Comparison of ENCODE assay signal across 8 mouse cellular contexts in the genomic region with DNA sequence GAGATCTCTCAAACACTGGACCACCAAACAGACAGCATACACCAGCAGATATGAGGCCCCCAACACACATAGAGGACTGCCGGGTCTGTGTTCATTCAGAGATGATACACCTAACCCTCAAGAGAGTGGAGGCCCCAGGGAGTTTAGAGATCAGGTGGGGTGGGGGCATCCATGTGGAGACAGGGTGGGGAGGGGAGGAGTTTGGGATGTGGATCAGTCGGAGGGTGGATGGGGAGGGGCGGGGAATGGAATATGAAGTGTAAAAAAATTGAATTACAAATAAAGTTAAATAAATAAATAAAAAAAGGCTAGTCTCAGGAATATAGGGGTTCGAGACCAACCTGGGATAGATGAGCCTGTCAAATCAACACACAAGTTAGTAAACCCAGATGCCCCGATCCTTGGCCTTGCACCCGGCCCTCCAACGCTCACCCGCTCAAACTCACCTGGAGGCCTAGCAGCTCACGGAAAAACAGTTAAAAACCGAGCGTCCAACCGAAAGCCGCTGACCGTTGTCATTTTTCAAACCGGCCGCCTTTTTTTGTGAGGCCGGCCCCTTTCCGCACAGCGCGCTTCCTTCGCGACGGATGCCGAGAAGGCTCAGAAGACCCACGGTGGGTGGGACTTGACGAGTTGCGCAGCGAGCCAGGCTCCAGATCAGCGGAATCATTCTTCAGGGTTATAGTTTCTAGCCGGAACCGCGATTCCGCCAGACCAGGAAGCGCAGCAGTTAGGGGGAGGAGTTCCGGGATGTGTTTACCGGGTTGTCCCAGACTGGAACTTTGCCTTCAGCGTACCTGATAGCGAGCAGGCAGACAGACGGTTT. TPM values are rescaled to one million over a fixed set of nuclear protein-coding genes. Genes with fewer than 3 reads are reported as not detected.
DNase-seq lines count a peak whose midpoint lies in the region; ATAC-seq lines count a peak whose summit lies in the region.

Nuf2 (minus strand) TSS at position 589 of the 826 bp plus-strand sequence.

- peak within 1 kb of the TSS; percentile 84 for H3K4me2 ChIP-seq in hindbrain, embryonic 16.5 days (ENCODE audit: low read length)

- peak within 1 kb of the TSS; percentile 63 for H3K4me3 ChIP-seq in hindbrain, embryonic 16.5 days (ENCODE audit: low read length)
- H3K4me3 ChIP-seq in macrophage (ENCODE audit: inconsistent target) = peak within 1 kb of the TSS; percentile 92

- ATAC-seq in hindbrain, embryonic 16.5 days = peak; percentile 99

- WGBS in hindbrain, embryonic 16.5 days = under 1% methylated on average over 39 of the region's 39 CpGs
- WGBS in macrophage (ENCODE audit: missing documents) = under 1% methylated on average over 39 of the region's 39 CpGs

- no peaks in the 10 kb centered on the region for H3K36me3 ChIP-seq in hindbrain, embryonic 16.5 days (ENCODE audit: control insufficient read depth, insufficient read depth, low read length)
- H3K36me3 ChIP-seq in macrophage (ENCODE audit: inconsistent target) = no peaks in the 10 kb centered on the region

- no peaks in the 10 kb centered on the region for H3K9me3 ChIP-seq in hindbrain, embryonic 16.5 days (ENCODE audit: control insufficient read depth, low read length)

- peak within 1 kb of the TSS; percentile 78 for H3K27ac ChIP-seq in hindbrain, embryonic 16.5 days (ENCODE audit: low read depth, low read length)
- H3K27ac ChIP-seq in macrophage = peak within 1 kb of the TSS; percentile 83

- H3K9ac ChIP-seq in hindbrain, embryonic 16.5 days (ENCODE audit: low read depth, low read length) = peak within 1 kb of the TSS; percentile 58

- H3K27me3 ChIP-seq in hindbrain, embryonic 16.5 days (replicated peaks; ENCODE audit: control insufficient read depth, insufficient read depth, low read length) = no peaks in the 10 kb centered on the region

- H3K4me1 ChIP-seq in hindbrain, embryonic 16.5 days (ENCODE audit: control insufficient read depth, insufficient read depth, low read depth, low read length) = peaks cover 3% of the 10 kb centered on the region

- peak; percentile 89 for DNase-seq in WW6 (ENCODE audit: low read depth, low spot score)
- DNase-seq in cerebellum, postnatal 4 days (ENCODE audit: low spot score in 2 of 2) = peak; percentile 96 to 97
- DNase-seq in gastrocnemius, adult 18-20 months (ENCODE audit: low spot score) = peak; percentile 99
- DNase-seq in left cerebral cortex, adult 18-20 months (ENCODE audit: low spot score in 2 of 2) = peak; percentile 99
- peak; percentile 98 for DNase-seq in right cerebral cortex, adult 18-20 months
- peak; percentile 92 for DNase-seq in urinary bladder, postnatal 10 days (ENCODE audit: low spot score)

- H3K79me2 ChIP-seq in macrophage (ENCODE audit: inconsistent target) = peaks cover 51% of the 10 kb centered on the region

RNA-seq across cellular contexts. Expression of gene Nuf2, which starts in this region (rescaled TPM):
- total RNA-seq in gastrocnemius, adult 18-20 months (2021) = under 1 TPM in 1 of 2 experiments, not detected in 1; 0.34 TPM
- 13.1 and 15.7 TPM in 2 replicates for polyA plus RNA-seq in hindbrain, embryonic 16.5 days (2015; fragmentation: Nextera tagmentation; extraction: Ambion mirVana)
- 1 to 10 TPM in 1 of 2 experiments, under 1 TPM in 1; 0.59 to 1.2 TPM for total RNA-seq in left cerebral cortex, adult 18-20 months (2021)
- 10 to 100 TPM in 1 of 26 experiments, 1 to 10 TPM in 22, under 1 TPM in 3; 0.41 to 13.2 (median 3.6) TPM for total RNA-seq in macrophage (2018; cell fraction: chromatin; rRNA removed)
- 1 to 10 TPM; 1.6 to 6.6 (median 2.9) TPM for total RNA-seq in macrophage (2018; cell fraction: cytosol; rRNA removed)
- 10 to 100 TPM in 1 of 26 experiments, 1 to 10 TPM in 24, under 1 TPM in 1; 0.86 to 11.2 (median 2.4) TPM for total RNA-seq in macrophage (2018; cell fraction: nucleus; rRNA removed)
- polyA plus RNA-seq in macrophage (2018) = 1.9 to 12.9 TPM (median 8.6 TPM) in 3 replicates

Comparison
In these comparisons a context has a peak if more than half of its experiments do, and no peak if none do; other contexts are left out.
1. Peak in every context shown above with its lines: DNase-seq, ATAC-seq, H3K4me3 ChIP-seq and H3K27ac ChIP-seq.
2. Peak in DNase-seq in gastrocnemius, adult 18-20 months; RNA of the gene not detected or under 1 TPM.